Mouse (Mus musculus) liver, embryonic 16.5 days (tissue): ENCODE data around the gene Prmt2. TPM values are rescaled to one million over a fixed set of nuclear protein-coding genes. Genes with fewer than 3 reads are reported as not detected.

Experiments used
- ATAC-seq: fragments of 200-750 bp; cut with Nextera tagmentation; 2 replicates; pipeline ENCODE4 v1.8.0; 2017; ENCODE audit warnings: low read depth, mild to moderate bottlenecking, moderate number of reproducible peaks, moderate library complexity
- H3K27ac ChIP-seq: fragments of 300-500 bp; sonication (generic); 2 replicates; pipeline ENCODE4 v1.5.1; 2014; ENCODE audit warnings: mild to moderate bottlenecking, low read length
- H3K27me3 ChIP-seq: fragments of 300-500 bp; sonication (generic); 2 replicates; pipeline ENCODE4 v1.6.1; 2014; ENCODE audit warnings: low read depth, low read length, mixed read lengths; ENCODE audit not compliant: control insufficient read depth, insufficient read depth
- H3K36me3 ChIP-seq: fragments of 300-500 bp; sonication (generic); 2 replicates; pipeline ENCODE4 v1.6.1; 2014; ENCODE audit warnings: mild to moderate bottlenecking; ENCODE audit not compliant: control insufficient read depth, insufficient read depth
- H3K4me1 ChIP-seq: fragments of 300-500 bp; sonication (generic); 2 replicates; pipeline ENCODE4 v1.6.1; 2014; ENCODE audit warnings: low read depth, low read length, mixed read lengths; ENCODE audit not compliant: control insufficient read depth
- H3K4me2 ChIP-seq: fragments of 300-500 bp; sonication (generic); 2 replicates; pipeline ENCODE4 v1.6.1; 2014; ENCODE audit warnings: low read depth, low read length, mixed read lengths
- H3K4me3 ChIP-seq: fragments of 300-500 bp; sonication (generic); 2 replicates; pipeline ENCODE4 v1.5.1; 2014; ENCODE audit warnings: low read depth, mild to moderate bottlenecking, low read length
- H3K9ac ChIP-seq: fragments of 300-500 bp; sonication (generic); 2 replicates; pipeline ENCODE4 v1.6.1; 2014; ENCODE audit warnings: low read depth, low read length
- H3K9me3 ChIP-seq: fragments of 300-500 bp; sonication (generic); replicated peaks from 2 replicates; pipeline ENCODE4 v1.6.1; 2016; ENCODE audit warnings: low read length; ENCODE audit not compliant: control insufficient read depth
- WGBS: fragments of 180-500 bp; shearing (Covaris S2); extraction: QIAGEN DNeasy Blood & Tissue Kit; methylation state at CpG from one replicate; pipeline ENCODE4 v1.1.7; 2014; ENCODE audit not compliant: insufficient replicate concordance; 5-methylcytosine and 5-hydroxymethylcytosine counted together
- polyA plus RNA-seq: library from polyadenylated mRNA; unstranded; fragments of >200 nt; fragmentation: Nextera tagmentation; extraction: Ambion mirVana; gene quantifications from 2 replicates; pipeline ENCODE4 v1.2.1, GENCODE M21; 2015

Gene Prmt2
- polyA plus RNA-seq, 1 experiment from 2014 or later, result 5.6 TPM

DNA sequence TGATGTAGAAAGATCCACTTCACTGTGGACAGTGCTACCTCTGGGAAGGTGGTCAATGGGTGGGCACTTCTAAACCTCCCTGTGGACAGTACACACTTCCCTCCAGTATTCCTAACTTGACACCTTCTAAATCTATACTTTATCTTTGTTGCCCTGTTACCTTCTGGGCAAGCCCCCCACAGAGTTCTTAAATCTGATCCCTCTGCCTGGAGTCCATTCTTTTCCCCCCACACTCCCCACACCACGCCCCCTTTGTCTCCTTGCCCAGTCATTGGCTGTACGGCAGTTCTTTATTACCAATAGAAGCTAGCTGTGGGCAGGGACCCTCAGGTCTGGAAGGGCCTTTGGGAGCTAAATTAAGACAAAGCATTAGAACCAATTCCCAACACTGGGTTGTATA is 7.4 kb upstream of the Prmt2 start:
- 50% methylated on average over 2 of the region's 2 CpGs for WGBS
- no peak overlapping the region for H3K4me2 ChIP-seq
- no peaks in the 10 kb centered on the region for H3K36me3 ChIP-seq
- no peak overlapping the region for H3K4me3 ChIP-seq
- no peaks in the 10 kb centered on the region for H3K9me3 ChIP-seq
- no peak overlapping the region for H3K9ac ChIP-seq
- no peak for ATAC-seq
- no peak overlapping the region for H3K27ac ChIP-seq
- H3K27me3 ChIP-seq, result no peaks in the 10 kb centered on the region
- no peaks in the 10 kb centered on the region for H3K4me1 ChIP-seq

GRCm38 (mm10) chr10:76239401-76239800 is 1.7 kb upstream of the Prmt2 start:
- Histone ChIP-seq H3K4me3 (no peak overlapping the region), H3K9ac (no peak overlapping the region), H3K4me1 (peaks cover 4% of the 10 kb centered on the region; the same call in 1 of the 2 replicates), H3K9me3 (no peaks in the 10 kb centered on the region), H3K4me2 (no peak overlapping the region), H3K27ac (no peak overlapping the region), H3K36me3 (no peaks in the 10 kb centered on the region), H3K27me3 (no peaks in the 10 kb centered on the region)
- WGBS, result 52% methylated on average over 4 of the region's 4 CpGs
- ATAC-seq, result no peak

DNA sequence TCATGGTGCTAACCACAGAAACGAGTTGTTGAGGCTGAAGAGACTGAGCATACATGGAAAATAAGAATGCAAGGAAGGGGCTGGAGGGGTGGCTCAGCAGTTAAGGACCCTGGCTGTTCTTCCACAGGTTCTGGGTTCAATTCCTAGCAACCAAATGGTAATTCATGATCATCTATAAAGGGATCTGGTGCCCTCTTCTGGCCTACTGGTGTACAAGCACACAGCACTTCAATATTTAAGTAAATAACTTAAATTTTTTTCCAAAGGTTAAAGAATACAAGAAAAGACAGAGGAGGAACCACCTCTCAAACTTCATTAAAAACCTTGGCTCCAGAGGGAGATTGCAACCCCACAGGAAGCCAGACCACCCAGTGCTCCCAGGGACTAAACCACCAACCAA is 8.0 kb downstream of the Prmt2 start:
- Histone ChIP-seq H3K27me3 (no peaks in the 10 kb centered on the region), H3K9me3 (no peaks in the 10 kb centered on the region), H3K9ac (no peak overlapping the region), H3K36me3 (no peaks in the 10 kb centered on the region), H3K4me2 (no peak overlapping the region), H3K4me3 (no peak overlapping the region), H3K27ac (no peak overlapping the region), H3K4me1 (no peaks in the 10 kb centered on the region)
- ATAC-seq, result no peak
- 24% methylated on average over 1 of the region's 1 CpGs for WGBS

- Histone ChIP-seq H3K9ac (no peak overlapping the region), H3K27ac (no peak overlapping the region), H3K27me3 (no peaks in the 10 kb centered on the region), H3K4me2 (no peak overlapping the region), H3K9me3 (no peaks in the 10 kb centered on the region), H3K4me1 (no peaks in the 10 kb centered on the region), H3K36me3 (no peaks in the 10 kb centered on the region), H3K4me3 (no peak overlapping the region)
- 74% methylated on average over 11 of the region's 11 CpGs for WGBS
- ATAC-seq, result no peak
These were observed 11.7 kb downstream of the Prmt2 start for GRCm38 (mm10) chr10:76225944-76226343.

- Histone ChIP-seq H3K4me3 (no peak overlapping the region), H3K4me2 (no peak overlapping the region), H3K9ac (no peak overlapping the region), H3K9me3 (peaks cover 8% of the 10 kb centered on the region), H3K27ac (no peak overlapping the region), H3K4me1 (no peaks in the 10 kb centered on the region), H3K36me3 (peaks cover 8% of the 10 kb centered on the region; the same call in 1 of the 2 replicates), H3K27me3 (no peaks in the 10 kb centered on the region)
- WGBS, result 60% methylated on average over 9 of the region's 9 CpGs
- ATAC-seq, result no peak
These were observed 19.4 kb downstream of the Prmt2 start for GRCm38 (mm10) chr10:76218240-76218639.

- ATAC-seq, result no peak
These were observed 20.6 kb downstream of the Prmt2 start for GRCm38 (mm10) chr10:76217056-76217455.

GRCm38 (mm10) chr10:76214161-76214560 is 23.5 kb downstream of the Prmt2 start:
- H3K36me3 ChIP-seq, result peaks cover 8% of the 10 kb centered on the region; the same call in 1 of the 2 replicates
- H3K4me1 ChIP-seq, result no peaks in the 10 kb centered on the region
- no peaks in the 10 kb centered on the region for H3K27me3 ChIP-seq
- H3K4me2 ChIP-seq, result no peak overlapping the region
- no peak overlapping the region for H3K4me3 ChIP-seq
- no peak for ATAC-seq
- 67% methylated on average over 4 of the region's 4 CpGs for WGBS
- H3K27ac ChIP-seq, result no peak overlapping the region
- peaks cover 8% of the 10 kb centered on the region for H3K9me3 ChIP-seq
- H3K9ac ChIP-seq, result no peak overlapping the region

More at GRCm38 (mm10) chr10:76217056-76217455, 20.6 kb downstream of the Prmt2 start:
- Histone ChIP-seq H3K36me3 (peaks cover 8% of the 10 kb centered on the region; the same call in 1 of the 2 replicates), H3K9me3 (peaks cover 8% of the 10 kb centered on the region), H3K27me3 (no peaks in the 10 kb centered on the region), H3K4me2 (no peak overlapping the region), H3K27ac (no peak overlapping the region), H3K4me1 (no peaks in the 10 kb centered on the region), H3K9ac (no peak overlapping the region), H3K4me3 (no peak overlapping the region)
- WGBS, result 80% methylated on average over 17 of the region's 17 CpGs

DNA sequence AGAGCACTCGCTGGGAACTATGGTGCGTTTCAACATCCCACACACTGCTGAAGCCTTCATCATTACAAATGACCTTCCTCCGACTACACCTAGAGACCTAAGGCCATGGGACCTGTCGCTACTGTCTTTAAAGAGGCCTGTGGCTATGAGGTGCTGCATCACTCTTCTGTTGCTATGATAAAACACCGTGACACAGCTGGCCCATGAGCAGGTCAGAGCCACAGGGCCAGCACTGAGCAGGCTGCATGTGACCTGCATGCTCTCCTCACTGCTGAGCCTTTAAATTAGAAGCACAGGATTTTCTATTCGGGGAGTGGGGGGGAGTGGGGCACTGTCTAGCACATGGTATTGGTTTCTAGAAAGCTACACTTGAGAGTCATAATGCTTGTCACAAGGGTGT is 25.5 kb downstream of the Prmt2 start:
- Histone ChIP-seq H3K4me1 (no peaks in the 10 kb centered on the region), H3K27me3 (no peaks in the 10 kb centered on the region), H3K9me3 (peaks cover 8% of the 10 kb centered on the region), H3K4me2 (no peak overlapping the region), H3K9ac (no peak overlapping the region), H3K36me3 (peaks cover 8% of the 10 kb centered on the region; the same call in 1 of the 2 replicates), H3K4me3 (no peak overlapping the region), H3K27ac (no peak overlapping the region)
- no peak for ATAC-seq
- WGBS, result 66% methylated on average over 6 of the region's 6 CpGs

DNA sequence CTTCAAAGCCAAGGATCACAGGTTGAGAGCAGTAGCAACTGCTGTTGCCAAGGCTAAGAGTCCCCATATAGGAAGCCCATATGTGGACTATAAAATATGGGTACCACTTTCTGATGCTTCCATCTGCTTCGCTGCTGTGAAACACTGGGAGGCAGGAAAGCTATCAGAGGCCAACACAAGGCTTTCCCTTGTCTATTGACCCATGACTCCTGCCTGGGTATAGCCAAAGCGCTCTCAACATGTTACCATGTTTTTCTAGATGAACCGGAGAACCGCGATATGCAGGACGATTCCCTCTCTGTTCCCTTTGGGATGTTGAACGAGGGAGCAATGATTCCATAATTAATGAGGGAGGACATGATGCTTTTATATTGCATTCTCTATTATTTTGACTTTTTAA is 26.9 kb downstream of the Prmt2 start:
- Histone ChIP-seq H3K4me2 (no peak overlapping the region), H3K4me1 (no peaks in the 10 kb centered on the region), H3K27ac (no peak overlapping the region), H3K36me3 (peaks cover 8% of the 10 kb centered on the region; the same call in 1 of the 2 replicates), H3K4me3 (no peak overlapping the region), H3K9me3 (peaks cover 8% of the 10 kb centered on the region), H3K9ac (no peak overlapping the region), H3K27me3 (no peaks in the 10 kb centered on the region)
- no peak for ATAC-seq
- WGBS, result 78% methylated on average over 7 of the region's 7 CpGs
